Mouse (Mus musculus): ENCODE data around the gene Mdfic.

DNA sequence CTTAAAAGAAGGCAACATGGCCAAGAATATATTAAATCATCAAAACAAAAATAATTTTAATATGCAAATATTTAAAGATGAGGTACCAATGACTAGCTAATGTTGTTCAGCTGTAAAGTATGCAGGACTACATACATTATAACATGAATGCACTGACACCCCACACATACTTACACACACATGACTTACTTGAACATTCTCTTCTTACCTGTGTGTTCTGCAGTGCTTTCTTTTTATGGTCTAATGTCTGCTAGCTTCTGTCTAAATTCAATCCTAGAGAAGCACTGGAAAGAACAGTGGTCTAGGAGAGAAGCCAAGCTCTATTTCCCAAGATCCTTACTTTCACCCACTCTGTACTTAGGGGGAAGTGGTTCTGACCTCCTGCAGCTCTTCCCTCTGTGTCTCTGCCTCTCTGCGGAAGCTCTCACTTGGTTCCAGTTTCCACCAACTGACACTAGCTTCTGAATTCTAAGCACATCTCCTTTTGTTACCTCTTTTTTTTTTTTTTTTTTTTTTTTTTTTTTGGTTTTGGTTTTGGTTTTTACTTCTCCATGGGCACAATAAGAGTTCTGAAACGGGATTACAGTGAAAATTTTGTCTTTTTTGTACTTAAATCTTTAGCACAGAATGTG, 125.4 kb downstream of the Mdfic start:
- TF ChIP-seq CTCF (IDR thresholded peaks at IDR 0.05; ENCODE audit: low read depth), result no peak
- no peak for TF ChIP-seq EP300 (optimal IDR thresholded peaks at IDR 0.05)

Data from stomach, postnatal 0 days (tissue).